Mouse (Mus musculus) urinary bladder, postnatal 25 days (tissue): ENCODE results near the gene Zfp444.
"Not testable (repeated sequence)": the region's sequence is repeated elsewhere in the genome, so short reads cannot be mapped to it uniquely, and the experiment has no call there.

Experiments used
- DNase-seq: peaks from one replicate; pipeline ENCODE4 v3.0.0; 2022; ENCODE audit warnings: low spot score

The Zfp444 gene

GRCm38 (mm10) chr7:6161541-6161940 lies 10.5 kb upstream of the Zfp444 start:
- DNase-seq, result no peak

GRCm38 (mm10) chr7:6162172-6162571 lies 9.9 kb upstream of the Zfp444 start:
- DNase-seq, result no peak

DNA sequence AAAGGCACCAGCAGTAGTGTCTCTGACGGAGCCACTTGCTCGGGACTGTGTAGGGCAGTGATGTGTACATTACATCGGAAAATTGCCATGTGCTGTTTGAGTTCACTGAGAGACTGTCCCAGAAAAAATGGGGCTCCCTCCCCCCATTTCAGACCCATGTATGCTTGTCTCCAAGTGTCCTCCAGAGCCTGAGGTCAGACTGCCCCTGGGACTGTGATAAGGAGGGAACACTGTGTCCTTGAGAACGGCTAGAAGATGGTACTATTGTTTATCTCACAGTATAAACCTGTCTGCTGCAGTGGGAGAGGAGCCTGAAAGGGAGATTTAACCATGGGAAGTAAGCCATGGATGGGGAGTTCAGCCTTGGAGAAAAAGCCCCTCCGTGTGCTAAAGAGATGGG lies 7.4 kb upstream of the Zfp444 start:
- no peak for DNase-seq

DNA sequence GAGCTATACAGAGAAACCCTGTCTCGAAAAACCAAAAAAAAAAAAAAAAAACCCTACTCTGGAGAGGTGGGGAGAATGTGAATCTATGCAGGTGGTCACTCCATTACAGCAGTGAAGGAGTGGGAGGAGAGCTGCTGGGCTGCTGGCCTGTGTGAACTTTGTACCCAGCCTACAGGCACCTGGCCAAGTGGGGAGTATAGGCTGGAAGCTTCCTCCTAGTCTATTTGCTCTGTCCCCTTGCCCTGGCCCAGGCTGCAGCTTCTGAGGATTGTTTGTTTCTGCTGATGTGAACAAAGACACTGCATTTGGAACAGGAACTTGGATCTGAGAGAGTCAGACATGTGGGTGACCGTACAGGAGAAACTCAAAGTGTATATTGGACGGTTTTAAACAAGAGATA lies 2.6 kb upstream of the Zfp444 start:
- DNase-seq, result no peak

DNA sequence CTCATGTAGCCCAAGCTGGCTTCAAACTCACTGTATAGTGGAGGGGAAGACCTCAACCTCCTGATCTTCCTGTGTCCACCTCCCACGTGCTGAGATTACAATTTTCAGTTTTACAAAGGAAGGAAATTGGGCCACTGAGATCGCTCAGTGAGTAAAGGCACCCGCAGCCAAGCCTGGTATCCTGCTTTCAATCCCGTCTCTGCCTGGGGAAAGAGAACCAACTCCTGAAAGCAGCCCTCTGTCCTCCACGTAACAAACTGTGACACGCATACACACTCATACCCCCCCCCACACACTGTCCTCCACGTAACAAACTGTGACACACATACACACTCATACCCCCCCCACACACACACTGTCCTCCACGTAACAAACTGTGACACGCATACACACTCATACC lies 1.6 kb upstream of the Zfp444 start:
- DNase-seq, result no peak

- DNase-seq, result no peak
Observed at GRCm38 (mm10) chr7:6170871-6171270, 1.2 kb upstream of the Zfp444 start.

GRCm38 (mm10) chr7:6171444-6172005 lies 501 bp upstream of the Zfp444 start:
- peak; percentile 43 for DNase-seq

DNA sequence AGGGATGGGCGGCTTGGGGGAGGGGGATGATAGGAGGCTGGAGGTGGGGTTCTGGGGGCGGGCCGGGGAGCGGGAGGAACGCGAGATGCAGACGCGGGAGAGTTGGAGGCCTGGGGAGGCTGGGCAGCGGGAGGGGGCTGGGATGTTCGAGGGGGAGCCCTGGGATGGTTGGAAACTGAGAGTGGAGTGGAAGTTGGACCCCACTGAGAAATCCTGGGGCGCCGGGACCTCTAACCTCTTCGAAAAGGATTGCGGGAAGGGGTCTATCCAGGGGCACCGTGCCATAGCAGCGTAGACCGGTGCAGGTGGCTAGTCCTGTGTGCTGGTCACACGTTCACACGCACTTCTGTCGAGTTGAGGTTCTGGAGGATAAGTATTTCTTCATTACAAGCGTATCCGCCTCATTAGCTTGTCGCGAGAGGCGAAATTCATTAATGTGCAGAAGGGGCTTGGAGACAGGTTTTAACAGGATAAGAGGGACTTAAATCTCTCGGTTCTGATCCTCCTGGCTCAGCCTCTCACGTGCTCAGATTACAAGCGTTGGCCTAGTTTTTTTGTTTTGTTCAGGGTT lies 733 bp downstream of the Zfp444 start:
- DNase-seq, result no peak

DNA sequence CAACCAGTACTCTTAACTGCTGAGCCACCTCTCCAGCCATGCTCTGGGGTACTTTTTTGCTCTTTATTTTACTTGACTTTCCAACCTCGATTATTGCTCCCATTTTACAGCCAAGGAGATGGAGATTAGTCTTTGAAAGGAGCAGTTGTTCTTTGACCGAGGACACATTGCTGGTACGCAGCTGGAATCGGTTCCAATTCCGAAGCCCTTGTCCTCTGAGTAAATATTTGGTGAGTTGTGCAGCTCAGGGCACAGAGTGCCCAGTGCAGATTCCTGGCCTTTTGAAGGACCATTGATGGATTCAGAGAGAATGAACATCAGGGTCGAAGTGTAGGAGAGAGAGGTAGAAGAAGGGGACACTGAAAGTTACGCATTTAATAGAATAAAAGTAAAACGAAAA lies 1.8 kb downstream of the Zfp444 start:
- no peak for DNase-seq

DNA sequence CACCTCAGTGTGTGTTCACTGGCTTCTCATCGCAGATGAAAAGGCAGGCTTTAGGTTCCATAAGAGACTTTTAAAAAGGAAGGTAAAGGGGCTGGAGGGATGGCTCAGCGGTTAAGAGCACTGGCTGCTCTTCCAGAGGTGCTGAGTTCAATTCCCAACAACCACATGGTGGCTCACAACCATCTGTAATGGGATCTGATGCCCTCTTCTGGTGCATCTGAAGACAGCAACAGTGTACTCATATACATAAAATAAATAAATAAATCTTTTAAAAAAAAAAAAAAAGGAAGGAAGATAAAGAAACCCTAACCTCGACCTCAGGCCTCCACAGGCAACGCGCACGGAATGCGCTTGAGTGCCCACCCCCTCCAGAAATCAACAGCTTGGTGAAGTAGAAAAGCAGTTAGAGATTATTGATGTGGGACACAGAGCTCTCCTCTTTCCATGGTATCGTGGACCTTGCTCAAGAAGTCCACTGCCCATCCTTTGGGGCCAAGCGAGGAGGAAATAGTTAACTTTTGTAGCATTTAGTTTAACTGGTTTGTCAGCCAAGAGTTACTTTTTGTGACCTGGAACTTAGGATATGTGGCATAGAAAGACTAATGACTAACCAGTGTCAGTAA lies 2.5 kb downstream of the Zfp444 start:
- not testable (repeated sequence) for DNase-seq

DNA sequence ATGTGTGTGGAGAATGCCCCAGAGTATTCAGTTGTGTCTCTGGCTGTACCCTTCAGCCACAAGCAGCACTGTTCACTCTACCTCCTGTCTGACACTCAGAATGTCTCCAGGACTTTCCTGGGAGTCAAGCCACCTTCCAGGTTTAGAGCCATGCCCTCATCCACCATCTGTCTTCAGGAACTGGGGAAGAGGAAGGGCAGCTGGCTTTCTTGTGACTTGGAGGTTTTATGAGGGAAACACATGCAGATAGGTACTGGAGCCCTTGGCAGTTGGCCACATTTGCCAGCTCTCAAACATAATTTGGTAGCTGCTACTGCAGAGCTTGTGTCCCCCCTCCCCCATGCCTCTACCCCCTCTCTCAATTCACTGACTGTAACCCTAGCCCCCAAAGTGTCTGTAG lies 7.0 kb downstream of the Zfp444 start:
- no peak for DNase-seq

- DNase-seq, result no peak
Observed at GRCm38 (mm10) chr7:6182882-6183281, 10.9 kb downstream of the Zfp444 start.

GRCm38 (mm10) chr7:6183802-6184201 lies 11.8 kb downstream of the Zfp444 start:
- no peak for DNase-seq

DNA sequence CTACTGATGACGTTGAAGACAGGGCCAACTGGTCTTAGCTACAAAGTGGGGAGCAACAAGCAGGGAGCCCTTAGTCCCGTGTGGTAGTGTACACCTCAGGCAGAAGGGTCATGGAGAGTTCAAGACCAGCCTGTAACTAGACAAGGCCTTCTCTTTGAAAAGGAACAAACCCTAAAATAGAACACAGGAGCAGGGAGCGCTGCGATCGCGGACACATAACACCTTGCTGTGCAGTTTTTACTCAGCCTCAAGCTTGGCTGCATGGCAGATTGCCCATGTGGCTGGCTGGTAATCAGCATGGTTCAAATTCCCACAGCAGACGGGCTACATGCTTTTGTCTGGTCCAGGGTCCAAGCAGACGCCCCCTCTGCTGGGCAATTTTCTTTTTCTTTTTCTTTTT lies 12.5 kb downstream of the Zfp444 start:
- DNase-seq, result no peak

GRCm38 (mm10) chr7:6185391-6185790 lies 13.4 kb downstream of the Zfp444 start:
- no peak for DNase-seq

- no peak for DNase-seq
Observed at GRCm38 (mm10) chr7:6186176-6186575, 14.2 kb downstream of the Zfp444 start.

DNA sequence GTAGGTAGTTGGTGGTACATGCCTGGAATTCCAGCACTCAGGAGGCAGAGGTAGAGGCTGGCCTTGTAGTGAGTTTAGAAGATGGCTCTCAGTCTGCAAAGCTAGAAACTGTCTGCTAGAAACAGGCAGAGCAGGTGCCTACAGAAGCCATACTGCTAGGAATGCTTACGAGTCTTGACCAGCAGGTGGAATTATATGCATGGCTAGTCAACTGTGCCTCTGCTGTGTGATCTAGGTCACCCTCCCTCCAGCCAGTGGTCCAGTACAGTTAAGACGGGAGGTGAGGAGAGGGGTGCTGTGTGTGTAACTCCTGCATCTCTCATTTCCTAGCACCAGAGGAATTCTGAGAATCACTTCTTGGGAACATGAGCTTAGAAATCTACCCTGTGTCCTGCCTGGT lies 14.7 kb downstream of the Zfp444 start:
- DNase-seq, result no peak

DNA sequence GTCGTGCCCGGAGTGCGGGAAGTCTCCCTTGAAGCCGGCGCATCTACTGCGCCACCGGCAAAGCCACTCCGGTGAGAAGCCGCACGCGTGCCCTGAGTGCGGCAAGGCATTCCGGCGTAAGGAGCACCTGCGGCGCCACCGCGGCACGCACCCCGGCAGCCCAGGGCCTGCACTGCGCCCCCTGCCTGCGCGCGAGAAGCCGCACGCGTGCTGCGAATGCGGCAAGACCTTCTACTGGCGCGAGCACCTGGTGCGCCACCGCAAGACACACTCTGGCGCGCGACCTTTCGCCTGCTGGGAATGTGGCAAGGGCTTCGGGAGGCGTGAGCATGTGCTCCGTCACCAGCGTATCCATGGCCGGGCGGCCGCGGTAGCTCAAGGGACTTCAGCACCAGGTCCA lies 17.5 kb downstream of the Zfp444 start:
- DNase-seq, result no peak

DNA sequence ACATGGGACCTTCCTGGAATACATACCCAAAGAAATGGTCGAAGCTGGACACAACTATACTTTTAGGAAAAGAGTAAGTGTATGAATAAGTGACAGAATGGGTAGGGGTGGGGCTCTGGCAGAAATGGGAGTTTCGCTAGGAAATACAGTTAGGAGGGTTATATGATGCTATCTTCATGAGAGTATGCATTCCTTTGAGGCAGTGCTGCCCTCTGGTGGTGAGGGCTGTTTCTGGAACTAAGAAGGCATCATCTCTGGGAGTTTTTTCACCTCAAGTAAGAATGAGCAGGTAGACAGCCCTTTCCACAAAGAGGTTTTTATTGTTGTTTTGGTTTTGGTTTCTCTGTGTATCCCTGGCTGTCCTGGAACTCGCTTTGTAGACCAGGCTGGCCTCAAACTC lies 19.4 kb downstream of the Zfp444 start:
- DNase-seq, result peak; percentile 85

DNA sequence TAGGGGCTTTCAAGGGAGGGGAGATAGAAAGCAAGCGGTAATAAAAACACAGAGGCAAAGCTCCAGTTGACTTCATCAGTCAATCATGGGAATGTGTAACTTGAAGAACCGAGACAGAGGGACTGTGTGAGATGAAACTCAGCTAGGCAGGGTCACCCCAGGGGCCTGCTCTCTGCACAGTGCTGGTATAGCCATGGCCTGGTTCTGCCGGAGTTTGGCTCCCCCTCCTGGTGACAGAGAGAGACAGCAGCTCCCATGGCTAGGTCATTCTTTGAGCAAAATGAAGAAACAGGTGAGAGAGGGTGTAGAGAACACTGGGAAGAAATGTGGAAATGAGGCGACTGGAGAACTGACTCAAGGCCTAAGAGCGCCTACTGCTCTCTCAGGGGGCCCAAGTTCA lies 22.1 kb downstream of the Zfp444 start:
- peak; percentile 65 for DNase-seq

- no peak for DNase-seq
Observed at GRCm38 (mm10) chr7:6195777-6196176, 23.8 kb downstream of the Zfp444 start.

- DNase-seq, result no peak
Observed at GRCm38 (mm10) chr7:6196790-6197189, 24.8 kb downstream of the Zfp444 start, which contains the start of gene Galp. Galp (plus strand) TSS chr7:6197090.

GRCm38 (mm10) chr7:6204200-6204599 lies 32.2 kb downstream of the Zfp444 start:
- DNase-seq, result no peak

- DNase-seq, result no peak
Observed at GRCm38 (mm10) chr7:6213144-6213543, 41.1 kb downstream of the Zfp444 start.
